Mouse (Mus musculus): ENCODE results near the gene Aig1. TPM values are rescaled to one million over a fixed set of nuclear protein-coding genes. Genes with fewer than 3 reads are reported as not detected.

Aig1 gene
- total and polyA plus RNA-seq, 2 experiments from 2014 or later, result 98.2 to 129 TPM

- TF ChIP-seq CTCF (IDR thresholded peaks at IDR 0.05; ENCODE audit: low read depth), result no peak
- Histone ChIP-seq H3K27ac (ENCODE audit: low read depth, low read length) (no peak overlapping the region), H3K9me3 (ENCODE audit: low read length) (no peaks in the 10 kb centered on the region), H3K4me3 (ENCODE audit: low read depth, low read length) (no peak overlapping the region), H3K4me2 (ENCODE audit: low read depth) (no peak overlapping the region), H3K36me3 (ENCODE audit: insufficient read depth) (no peaks in the 10 kb centered on the region), H3K4me1 (ENCODE audit: insufficient read depth) (0 out of 2 replicates have a peak, but pooled peaks cover 3% of the 10 kb centered on the region), H3K27me3 (ENCODE audit: insufficient read depth, low read length) (no peaks in the 10 kb centered on the region), H3K9ac (no peak overlapping the region)
- ATAC-seq, result peak; percentile 21; the same call in 1 of the 2 replicates
- peak; percentile 28 for DNase-seq
- 31% methylated on average over 15 of the region's 15 CpGs for WGBS
These were observed 180.2 kb downstream of the Aig1 start for GRCm38 (mm10) chr10:13688386-13689120.

- no peak for TF ChIP-seq CTCF (IDR thresholded peaks at IDR 0.05; ENCODE audit: low read depth)
- Histone ChIP-seq H3K9me3 (ENCODE audit: low read length) (no peaks in the 10 kb centered on the region), H3K9ac (no peak overlapping the region), H3K27me3 (ENCODE audit: insufficient read depth, low read length) (no peaks in the 10 kb centered on the region), H3K4me3 (ENCODE audit: low read depth, low read length) (no peak overlapping the region), H3K36me3 (ENCODE audit: insufficient read depth) (no peaks in the 10 kb centered on the region), H3K27ac (ENCODE audit: low read depth, low read length) (no peak overlapping the region), H3K4me2 (ENCODE audit: low read depth) (no peak overlapping the region), H3K4me1 (ENCODE audit: insufficient read depth) (0 out of 2 replicates have a peak, but pooled peaks cover 3% of the 10 kb centered on the region)
- ATAC-seq (no peak), DNase-seq (no peak)
- WGBS, result 94% methylated on average over 8 of the region's 8 CpGs
These were observed 181.5 kb downstream of the Aig1 start for GRCm38 (mm10) chr10:13687182-13687810.

- no peak for ATAC-seq
These were observed 182.7 kb downstream of the Aig1 start for GRCm38 (mm10) chr10:13686127-13686526.

GRCm38 (mm10) chr10:13685366-13685765, 183.4 kb downstream of the Aig1 start:
- WGBS, result 85% methylated on average over 8 of the region's 8 CpGs

More at GRCm38 (mm10) chr10:13686127-13686526, 182.7 kb downstream of the Aig1 start:
- no peak for DNase-seq
- TF ChIP-seq CTCF (IDR thresholded peaks at IDR 0.05; ENCODE audit: low read depth), result no peak
- H3K4me1 ChIP-seq (ENCODE audit: insufficient read depth), result 0 out of 2 replicates have a peak, but pooled peaks cover 3% of the 10 kb centered on the region
- no peak overlapping the region for H3K4me2 ChIP-seq (ENCODE audit: low read depth)
- H3K4me3 ChIP-seq (ENCODE audit: low read depth, low read length), result no peak overlapping the region
- WGBS, result 81% methylated on average over 5 of the region's 5 CpGs
- no peaks in the 10 kb centered on the region for H3K9me3 ChIP-seq (ENCODE audit: low read length)
- no peak overlapping the region for H3K27ac ChIP-seq (ENCODE audit: low read depth, low read length)
- no peaks in the 10 kb centered on the region for H3K36me3 ChIP-seq (ENCODE audit: insufficient read depth)
- H3K9ac ChIP-seq, result no peak overlapping the region
- H3K27me3 ChIP-seq (ENCODE audit: insufficient read depth, low read length), result no peaks in the 10 kb centered on the region

GRCm38 (mm10) chr10:13684452-13684851, 184.3 kb downstream of the Aig1 start:
- Histone ChIP-seq H3K27ac (ENCODE audit: low read depth, low read length) (no peak overlapping the region), H3K9me3 (ENCODE audit: low read length) (no peaks in the 10 kb centered on the region), H3K4me1 (ENCODE audit: insufficient read depth) (0 out of 2 replicates have a peak, but pooled peaks cover 3% of the 10 kb centered on the region), H3K4me2 (ENCODE audit: low read depth) (no peak overlapping the region), H3K27me3 (ENCODE audit: insufficient read depth, low read length) (no peaks in the 10 kb centered on the region), H3K4me3 (ENCODE audit: low read depth, low read length) (no peak overlapping the region), H3K36me3 (ENCODE audit: insufficient read depth) (no peaks in the 10 kb centered on the region), H3K9ac (no peak overlapping the region)
- DNase-seq, result no peak
- no peak for ATAC-seq
- TF ChIP-seq CTCF (IDR thresholded peaks at IDR 0.05; ENCODE audit: low read depth), result no peak

More at GRCm38 (mm10) chr10:13685366-13685765, 183.4 kb downstream of the Aig1 start:
- no peak overlapping the region for H3K27ac ChIP-seq (ENCODE audit: low read depth, low read length)
- H3K27me3 ChIP-seq (ENCODE audit: insufficient read depth, low read length), result no peaks in the 10 kb centered on the region
- DNase-seq (no peak), ATAC-seq (no peak)
- H3K36me3 ChIP-seq (ENCODE audit: insufficient read depth), result no peaks in the 10 kb centered on the region
- TF ChIP-seq CTCF (IDR thresholded peaks at IDR 0.05; ENCODE audit: low read depth), result no peak
- H3K4me1 ChIP-seq (ENCODE audit: insufficient read depth), result 0 out of 2 replicates have a peak, but pooled peaks cover 3% of the 10 kb centered on the region
- H3K9ac ChIP-seq, result no peak overlapping the region
- H3K4me2 ChIP-seq (ENCODE audit: low read depth), result no peak overlapping the region
- no peaks in the 10 kb centered on the region for H3K9me3 ChIP-seq (ENCODE audit: low read length)
- no peak overlapping the region for H3K4me3 ChIP-seq (ENCODE audit: low read depth, low read length)

GRCm38 (mm10) chr10:13682565-13682964, 186.2 kb downstream of the Aig1 start:
- H3K36me3 ChIP-seq (ENCODE audit: insufficient read depth), result no peaks in the 10 kb centered on the region
- peak; percentile 56 for TF ChIP-seq CTCF (IDR thresholded peaks at IDR 0.05; ENCODE audit: low read depth)
- WGBS, result 60% methylated on average over 3 of the region's 3 CpGs

GRCm38 (mm10) chr10:13677440-13677839, 191.3 kb downstream of the Aig1 start:
- H3K27me3 ChIP-seq (ENCODE audit: insufficient read depth, low read length), result no peaks in the 10 kb centered on the region
- 0 out of 2 replicates have a peak, but pooled peaks cover 4% of the 10 kb centered on the region for H3K4me1 ChIP-seq (ENCODE audit: insufficient read depth)
- TF ChIP-seq CTCF (IDR thresholded peaks at IDR 0.05; ENCODE audit: low read depth), result no peak
- H3K9ac ChIP-seq, result no peak overlapping the region
- H3K9me3 ChIP-seq (ENCODE audit: low read length), result no peaks in the 10 kb centered on the region
- H3K4me3 ChIP-seq (ENCODE audit: low read depth, low read length), result no peak overlapping the region
- no peak overlapping the region for H3K27ac ChIP-seq (ENCODE audit: low read depth, low read length)
- H3K36me3 ChIP-seq (ENCODE audit: insufficient read depth), result no peaks in the 10 kb centered on the region
- DNase-seq, result no peak
- 86% methylated on average over 2 of the region's 2 CpGs for WGBS
- no peak for ATAC-seq
- H3K4me2 ChIP-seq (ENCODE audit: low read depth), result no peak overlapping the region

More at GRCm38 (mm10) chr10:13682565-13682964, 186.2 kb downstream of the Aig1 start:
- Histone ChIP-seq H3K27me3 (ENCODE audit: insufficient read depth, low read length) (no peaks in the 10 kb centered on the region), H3K27ac (ENCODE audit: low read depth, low read length) (no peak overlapping the region), H3K9me3 (ENCODE audit: low read length) (no peaks in the 10 kb centered on the region), H3K4me1 (ENCODE audit: insufficient read depth) (0 out of 2 replicates have a peak, but pooled peaks cover 3% of the 10 kb centered on the region), H3K4me2 (ENCODE audit: low read depth) (no peak overlapping the region), H3K9ac (no peak overlapping the region), H3K4me3 (ENCODE audit: low read depth, low read length) (no peak overlapping the region)
- peak; percentile 13 for DNase-seq
- peak; percentile 77 for ATAC-seq
